Mouse (Mus musculus): Measurements from ENCODE around the gene Appbp2. TPM values are rescaled to one million over a fixed set of nuclear protein-coding genes. Genes with fewer than 3 reads are reported as not detected.
A peak's percentile ranks its signal among the peaks of the same experiment; 100 is the strongest.

Appbp2 gene
- polyA plus RNA-seq, 1 experiment from 2014 or later: 55.3 TPM

DNA sequence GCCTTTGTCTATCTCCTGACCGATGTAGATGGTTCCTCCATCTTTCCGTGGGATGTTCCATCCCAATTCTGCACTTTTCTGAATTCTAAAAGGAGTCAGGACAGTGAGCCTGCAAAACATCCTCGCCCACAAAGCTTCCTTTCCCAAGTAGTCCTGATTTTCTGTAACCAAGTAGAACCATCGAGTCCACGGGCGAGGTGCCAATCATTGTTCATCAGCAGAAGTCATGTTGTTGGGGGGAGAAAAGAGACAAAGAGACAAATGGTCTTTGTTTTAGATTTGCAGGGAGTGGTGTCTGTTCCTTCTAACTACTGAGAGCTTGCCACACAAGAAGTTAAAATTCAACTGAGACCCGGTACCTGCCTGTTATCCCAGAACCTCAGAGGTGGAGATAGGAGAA lies 18.7 kb upstream of the Appbp2 start:
- no peaks in the 10 kb centered on the region for H3K36me3 ChIP-seq
- H3K27me3 ChIP-seq: no peaks in the 10 kb centered on the region
- no peak overlapping the region for H3K27ac ChIP-seq
- no peaks in the 10 kb centered on the region for H3K4me1 ChIP-seq
- H3K9me3 ChIP-seq (replicated peaks): no peaks in the 10 kb centered on the region
- H3K9ac ChIP-seq: no peak overlapping the region
- no peak overlapping the region for H3K4me2 ChIP-seq (replicated peaks)
- ATAC-seq (ENCODE audit: low FRiP score): no peak
- WGBS: 85% methylated on average over 7 of the region's 7 CpGs
- no peak overlapping the region for H3K4me3 ChIP-seq

- Histone ChIP-seq H3K4me2 (replicated peaks) (no peak overlapping the region), H3K9ac (no peak overlapping the region), H3K27ac (no peak overlapping the region), H3K27me3 (no peaks in the 10 kb centered on the region), H3K9me3 (replicated peaks) (no peaks in the 10 kb centered on the region), H3K4me3 (no peak overlapping the region), H3K36me3 (no peaks in the 10 kb centered on the region), H3K4me1 (no peaks in the 10 kb centered on the region)
- no peak for ATAC-seq (ENCODE audit: low FRiP score)
- 75% methylated on average over 5 of the region's 5 CpGs for WGBS
Observed at GRCm38 (mm10) chr11:85253006-85253405, 18.1 kb upstream of the Appbp2 start.

GRCm38 (mm10) chr11:85251955-85252354 lies 17.0 kb upstream of the Appbp2 start:
- Histone ChIP-seq H3K9me3 (replicated peaks) (no peaks in the 10 kb centered on the region), H3K27me3 (no peaks in the 10 kb centered on the region), H3K4me2 (replicated peaks) (no peak overlapping the region), H3K36me3 (no peaks in the 10 kb centered on the region), H3K9ac (no peak overlapping the region), H3K4me3 (no peak overlapping the region), H3K27ac (no peak overlapping the region), H3K4me1 (no peaks in the 10 kb centered on the region)
- ATAC-seq (ENCODE audit: low FRiP score): no peak
- 88% methylated on average over 5 of the region's 5 CpGs for WGBS

DNA sequence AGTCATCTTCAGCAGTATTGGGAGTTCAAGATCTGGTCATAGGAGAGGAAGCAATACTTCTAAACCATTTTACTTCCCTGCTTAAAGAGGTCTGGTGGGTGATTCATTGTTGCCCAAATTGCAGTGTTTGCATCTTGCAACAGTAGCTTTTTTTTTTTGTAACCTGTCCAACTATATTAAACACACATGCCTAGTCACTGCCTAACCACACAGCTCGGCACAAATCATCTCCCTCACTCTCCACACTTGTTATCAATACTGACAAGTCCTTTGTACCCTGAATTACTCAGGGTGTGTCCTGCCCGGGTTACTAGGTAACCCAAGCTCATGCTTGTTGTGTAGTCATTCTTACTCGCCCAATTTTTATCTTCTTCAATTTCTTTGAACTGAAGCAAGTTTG lies 15.5 kb upstream of the Appbp2 start:
- 58% methylated on average over 3 of the region's 3 CpGs for WGBS
- H3K4me1 ChIP-seq: no peaks in the 10 kb centered on the region
- no peak overlapping the region for H3K4me3 ChIP-seq
- H3K9ac ChIP-seq: no peak overlapping the region
- no peak overlapping the region for H3K27ac ChIP-seq
- H3K4me2 ChIP-seq (replicated peaks): no peak overlapping the region
- H3K36me3 ChIP-seq: no peaks in the 10 kb centered on the region
- H3K9me3 ChIP-seq (replicated peaks): no peaks in the 10 kb centered on the region
- no peaks in the 10 kb centered on the region for H3K27me3 ChIP-seq
- no peak for ATAC-seq (ENCODE audit: low FRiP score)

- no peak overlapping the region for H3K4me3 ChIP-seq
- no peak overlapping the region for H3K4me2 ChIP-seq (replicated peaks)
- no peaks in the 10 kb centered on the region for H3K27me3 ChIP-seq
- H3K4me1 ChIP-seq: no peaks in the 10 kb centered on the region
- 77% methylated on average over 3 of the region's 3 CpGs for WGBS
- no peak overlapping the region for H3K27ac ChIP-seq
- no peak overlapping the region for H3K9ac ChIP-seq
- no peaks in the 10 kb centered on the region for H3K9me3 ChIP-seq (replicated peaks)
- no peak for ATAC-seq (ENCODE audit: low FRiP score)
- no peaks in the 10 kb centered on the region for H3K36me3 ChIP-seq
Observed at GRCm38 (mm10) chr11:85249338-85249737, 14.4 kb upstream of the Appbp2 start.

DNA sequence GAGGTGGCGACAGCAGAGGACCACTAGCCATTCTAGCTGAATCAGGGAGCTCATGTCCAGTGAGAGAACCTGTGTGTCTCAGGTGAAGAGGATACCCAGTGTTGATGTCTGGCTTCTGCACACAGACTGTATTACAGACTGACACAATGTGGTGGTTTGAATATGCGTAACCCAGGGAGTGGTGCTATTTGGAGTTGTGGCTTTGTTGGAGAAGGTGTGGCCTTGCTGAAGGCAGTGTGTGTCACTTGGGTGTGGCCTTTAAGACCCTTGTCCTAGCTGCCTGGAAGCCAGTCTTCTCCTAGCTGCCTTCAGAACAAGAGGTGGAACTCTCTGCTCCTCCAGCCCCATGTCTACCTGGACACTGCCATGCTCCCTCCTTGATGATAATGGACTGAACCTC lies 13.2 kb upstream of the Appbp2 start:
- no peak for ATAC-seq (ENCODE audit: low FRiP score)
- no peak overlapping the region for H3K27ac ChIP-seq
- WGBS: 98% methylated on average over 2 of the region's 2 CpGs
- H3K4me3 ChIP-seq: no peak overlapping the region
- no peak overlapping the region for H3K4me2 ChIP-seq (replicated peaks)
- no peaks in the 10 kb centered on the region for H3K4me1 ChIP-seq
- no peaks in the 10 kb centered on the region for H3K36me3 ChIP-seq
- H3K9ac ChIP-seq: no peak overlapping the region
- H3K9me3 ChIP-seq (replicated peaks): no peaks in the 10 kb centered on the region
- no peaks in the 10 kb centered on the region for H3K27me3 ChIP-seq

DNA sequence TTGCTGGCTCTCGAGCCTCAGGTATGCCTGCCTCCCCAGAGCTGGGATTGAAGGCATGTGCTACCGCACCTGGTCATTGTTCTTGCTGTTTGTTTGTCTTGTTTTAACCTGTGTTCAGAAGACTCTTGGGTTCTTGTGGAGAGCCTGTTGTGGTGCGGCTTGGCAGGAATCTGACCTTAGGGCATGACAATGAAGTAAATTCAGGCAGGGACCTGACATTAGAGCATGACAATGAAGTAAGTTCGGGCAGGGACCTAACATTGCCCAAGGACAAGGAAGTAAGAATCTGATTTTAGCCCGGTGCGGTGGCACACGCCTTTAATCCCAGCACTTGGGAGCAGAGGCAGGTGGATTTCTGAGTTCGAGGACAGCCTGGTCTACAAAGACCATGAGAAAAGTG lies 6.3 kb upstream of the Appbp2 start:
- ATAC-seq (ENCODE audit: low FRiP score): no peak
- Histone ChIP-seq H3K9me3 (replicated peaks) (no peaks in the 10 kb centered on the region), H3K4me2 (replicated peaks) (no peak overlapping the region), H3K9ac (no peak overlapping the region), H3K4me1 (no peaks in the 10 kb centered on the region), H3K27ac (no peak overlapping the region), H3K36me3 (no peaks in the 10 kb centered on the region), H3K27me3 (no peaks in the 10 kb centered on the region), H3K4me3 (no peak overlapping the region)
- WGBS: 92% methylated on average over 8 of the region's 8 CpGs

- Histone ChIP-seq H3K4me1 (peaks cover 3% of the 10 kb centered on the region; the same call in 1 of the 2 replicates), H3K4me2 (replicated peaks) (no peak overlapping the region), H3K27ac (no peak overlapping the region), H3K4me3 (no peak overlapping the region), H3K9me3 (replicated peaks) (no peaks in the 10 kb centered on the region), H3K27me3 (no peaks in the 10 kb centered on the region), H3K9ac (no peak overlapping the region), H3K36me3 (no peaks in the 10 kb centered on the region)
- 93% methylated on average over 3 of the region's 3 CpGs for WGBS
- no peak for ATAC-seq (ENCODE audit: low FRiP score)
Observed at GRCm38 (mm10) chr11:85240211-85240610, 5.3 kb upstream of the Appbp2 start.

DNA sequence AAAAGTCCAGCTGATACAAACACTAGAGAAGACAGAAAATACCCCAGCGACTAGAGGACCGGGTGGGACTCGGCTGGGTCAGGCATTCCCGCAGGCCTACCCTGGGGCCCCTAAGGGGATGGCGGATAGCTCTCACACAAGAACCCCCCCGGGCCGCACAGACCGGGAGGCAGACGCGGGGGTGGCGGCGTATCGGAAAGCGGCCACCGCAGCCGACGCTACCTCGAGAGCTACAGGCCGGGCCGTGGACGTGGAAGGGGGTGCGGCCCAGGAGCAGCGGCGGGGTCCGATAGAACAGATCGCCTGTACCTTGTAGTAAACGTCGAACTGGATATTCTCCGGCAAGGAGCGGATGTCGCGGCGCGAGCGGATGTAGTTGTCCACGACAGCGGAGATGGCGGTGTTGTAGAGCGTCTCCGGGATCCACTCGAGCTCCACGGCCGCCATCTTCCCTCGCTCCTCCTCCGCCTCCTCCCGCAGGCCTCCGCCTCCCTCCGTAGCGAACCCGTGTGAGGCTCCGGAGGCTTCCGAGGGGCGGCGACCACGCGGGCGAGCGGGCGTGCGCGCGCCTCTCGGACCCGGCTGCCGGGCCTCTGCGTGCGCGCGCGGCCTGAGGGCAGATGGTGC lies 454 bp downstream of the Appbp2 start:
- Histone ChIP-seq H3K4me2 (replicated peaks) (peak overlapping the region; percentile 87), H3K27ac (peak overlapping the region; percentile 99), H3K4me1 (peaks cover 15% of the 10 kb centered on the region), H3K27me3 (no peaks in the 10 kb centered on the region), H3K4me3 (peak overlapping the region; percentile 97), H3K9me3 (replicated peaks) (no peaks in the 10 kb centered on the region), H3K36me3 (peaks cover 6% of the 10 kb centered on the region; the same call in 1 of the 2 replicates), H3K9ac (peak overlapping the region; percentile 87)
- WGBS: under 1% methylated on average over 70 of the region's 70 CpGs
- ATAC-seq (ENCODE audit: low FRiP score): peak; percentile 94

DNA sequence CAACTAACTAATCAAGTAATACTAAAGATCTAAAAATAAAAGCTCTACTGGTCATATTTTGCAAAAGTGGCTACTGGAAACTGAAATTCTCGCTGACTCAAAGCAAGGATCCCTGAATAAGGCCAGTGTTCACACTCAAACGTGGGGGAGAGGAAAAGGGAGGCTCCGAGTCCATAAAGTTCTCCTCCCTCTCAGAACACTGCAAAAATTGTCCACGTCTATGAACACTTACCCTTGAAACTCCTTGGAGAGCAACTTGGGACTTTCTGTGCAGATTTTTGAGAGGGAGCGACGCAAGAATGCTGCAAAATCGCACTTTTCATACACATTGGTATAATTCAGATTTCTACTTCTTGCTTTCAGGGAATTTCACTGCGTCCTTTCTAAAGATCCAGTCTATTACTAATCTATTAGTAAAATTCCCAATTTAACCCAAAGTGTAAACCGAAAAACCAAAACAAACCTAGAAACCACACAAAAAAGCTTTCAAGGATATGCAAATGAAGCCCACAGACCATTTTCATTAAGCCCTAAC lies 1.2 kb downstream of the Appbp2 start:
- Histone ChIP-seq H3K4me2 (replicated peaks) (peak overlapping the region; percentile 87), H3K36me3 (peaks cover 6% of the 10 kb centered on the region; the same call in 1 of the 2 replicates), H3K4me3 (peak overlapping the region; percentile 97), H3K27ac (peak overlapping the region; percentile 99; the same call in 1 of the 2 replicates), H3K9ac (peak overlapping the region; percentile 87), H3K9me3 (replicated peaks) (no peaks in the 10 kb centered on the region), H3K4me1 (peaks cover 15% of the 10 kb centered on the region), H3K27me3 (no peaks in the 10 kb centered on the region)
- WGBS: 14% methylated on average over 9 of the region's 9 CpGs
- no peak for ATAC-seq (ENCODE audit: low FRiP score)

- H3K27ac ChIP-seq: no peak overlapping the region
- H3K9me3 ChIP-seq (replicated peaks): no peaks in the 10 kb centered on the region
- no peaks in the 10 kb centered on the region for H3K27me3 ChIP-seq
- no peak overlapping the region for H3K9ac ChIP-seq
- H3K4me1 ChIP-seq: no peaks in the 10 kb centered on the region
- H3K4me2 ChIP-seq (replicated peaks): no peak overlapping the region
- no peak overlapping the region for H3K4me3 ChIP-seq
- H3K36me3 ChIP-seq: 0 out of 2 replicates have a peak, but pooled peaks cover 7% of the 10 kb centered on the region
- no peak for ATAC-seq (ENCODE audit: low FRiP score)
- WGBS: 98% methylated on average over 3 of the region's 3 CpGs
Observed at GRCm38 (mm10) chr11:85223248-85223647, 11.7 kb downstream of the Appbp2 start.

GRCm38 (mm10) chr11:85222561-85222960 lies 12.4 kb downstream of the Appbp2 start:
- no peak overlapping the region for H3K4me3 ChIP-seq
- H3K36me3 ChIP-seq: 0 out of 2 replicates have a peak, but pooled peaks cover 7% of the 10 kb centered on the region
- WGBS: 97% methylated on average over 6 of the region's 6 CpGs
- no peak overlapping the region for H3K9ac ChIP-seq
- no peak overlapping the region for H3K4me2 ChIP-seq (replicated peaks)
- H3K27me3 ChIP-seq: no peaks in the 10 kb centered on the region
- ATAC-seq (ENCODE audit: low FRiP score): no peak
- H3K4me1 ChIP-seq: no peaks in the 10 kb centered on the region
- no peak overlapping the region for H3K27ac ChIP-seq
- H3K9me3 ChIP-seq (replicated peaks): no peaks in the 10 kb centered on the region

DNA sequence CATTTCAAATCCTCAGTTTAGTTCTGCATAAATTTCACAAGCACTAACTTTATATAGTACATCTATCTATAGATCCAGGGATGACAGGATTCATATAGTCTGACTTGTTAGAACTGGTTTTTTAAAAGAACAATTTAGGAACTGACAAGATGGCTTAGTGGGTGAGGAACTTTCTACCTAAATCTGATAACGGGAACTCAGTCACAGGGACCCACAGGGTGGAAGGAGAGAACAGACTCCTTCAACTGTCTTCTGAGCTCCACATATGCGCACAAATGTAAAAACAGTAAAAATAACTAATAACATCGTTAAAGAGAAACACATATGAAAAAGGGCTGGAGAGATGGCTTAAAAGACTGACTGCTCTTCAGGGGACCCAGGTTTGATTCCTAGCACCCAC lies 15.9 kb downstream of the Appbp2 start:
- no peaks in the 10 kb centered on the region for H3K4me1 ChIP-seq
- no peaks in the 10 kb centered on the region for H3K27me3 ChIP-seq
- no peaks in the 10 kb centered on the region for H3K9me3 ChIP-seq (replicated peaks)
- H3K27ac ChIP-seq: no peak overlapping the region
- H3K4me2 ChIP-seq (replicated peaks): no peak overlapping the region
- no peak overlapping the region for H3K9ac ChIP-seq
- 95% methylated on average over 3 of the region's 3 CpGs for WGBS
- no peak for ATAC-seq (ENCODE audit: low FRiP score)
- H3K36me3 ChIP-seq: peaks cover 20% of the 10 kb centered on the region
- no peak overlapping the region for H3K4me3 ChIP-seq
